Mouse (Mus musculus): ENCODE measurements around the gene Zwilch. TPM values are rescaled to one million over a fixed set of nuclear protein-coding genes. Genes with fewer than 3 reads are reported as not detected.

Zwilch gene
- total and polyA plus RNA-seq, 3 experiments: 49.3 to 74.1 (median 72.8) TPM

DNA sequence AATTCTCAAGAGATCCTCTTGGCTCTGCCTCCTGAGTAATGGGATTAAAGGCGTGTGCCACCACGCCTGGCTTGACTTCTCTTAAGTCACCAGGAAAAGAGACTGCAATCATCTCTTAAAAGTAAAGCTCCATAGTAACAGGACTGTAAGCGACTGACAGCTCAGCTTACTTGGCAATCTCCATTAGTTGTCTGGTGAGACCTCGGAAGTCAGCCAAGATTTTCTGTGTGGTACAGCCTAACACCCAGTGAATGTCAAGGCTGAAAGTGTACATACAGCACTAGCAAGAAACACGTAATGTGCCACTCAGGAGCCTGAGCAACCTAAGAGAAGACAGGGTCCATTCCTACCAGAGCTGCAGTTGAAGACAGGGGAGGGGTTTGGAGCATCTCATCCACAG lies 12.4 kb downstream of the Zwilch start:
- Histone ChIP-seq H3K27ac (ENCODE audit: insufficient read depth, low read depth) (no peak overlapping the region), H3K36me3 (replicated peaks in 1 of 2; ENCODE audit: control insufficient read depth in 1 of 2, insufficient read depth in 1 of 2, low read length in 1 of 2) (peaks cover 45 to 85% of the 10 kb centered on the region in 2 experiments), H3K27me3 (replicated peaks) (no peaks in the 10 kb centered on the region), H3K4me3 (replicated peaks in 1 of 3; ENCODE audit: low read depth in 2 of 3, low read length in 2 of 3, poor library complexity in 1 of 3) (no peak overlapping the region), H3K4me1 (ENCODE audit: control insufficient read depth in 1 of 2, insufficient read depth in 2 of 2) (no peaks in the 10 kb centered on the region), H3K9ac (ENCODE audit: insufficient read depth, low read depth) (no peak overlapping the region), H3K4me2 (ENCODE audit: insufficient read depth, low read depth, poor library complexity, severe bottlenecking) (no peak overlapping the region), H3K79me2 (replicated peaks; ENCODE audit: control insufficient read depth, extremely low read depth, insufficient read depth, poor library complexity, severe bottlenecking) (0 out of 2 replicates have a peak, but pooled peaks cover 6% of the 10 kb centered on the region), H3K9me3 (replicated peaks; ENCODE audit: low read length) (no peaks in the 10 kb centered on the region)
- DNase-seq (ENCODE audit: extremely low read depth): no peak
- TF ChIP-seq POLR2AphosphoS2 (IDR thresholded peaks at IDR 0.05; ENCODE audit: low read depth, low read length) (no peak), BHLHE40 (IDR thresholded peaks at IDR 0.05; ENCODE audit: low read depth, low read length) (no peak), UBTF (IDR thresholded peaks at IDR 0.05; ENCODE audit: low read depth, low read length) (no peak), NRF1 (IDR thresholded peaks at IDR 0.05; ENCODE audit: low read depth, low read length) (no peak), POLR2A (IDR thresholded peaks at IDR 0.05; ENCODE audit: low read depth, low read length) (no peak), USF2 (conservative IDR thresholded peaks at IDR 0.05; ENCODE audit: low read depth, low read length) (no peak), ZKSCAN1 (IDR thresholded peaks at IDR 0.05; ENCODE audit: borderline replicate concordance, low read depth, low read length) (no peak), ZC3H11A (IDR thresholded peaks at IDR 0.05; ENCODE audit: low read depth, low read length) (no peak), SIN3A (IDR thresholded peaks at IDR 0.05; ENCODE audit: low read length) (no peak), JUND (conservative IDR thresholded peaks at IDR 0.05; ENCODE audit: low read depth, low read length) (no peak), GABPA (IDR thresholded peaks at IDR 0.05; ENCODE audit: insufficient replicate concordance, low read depth, low read length) (no peak), MAFK (IDR thresholded peaks at IDR 0.05; ENCODE audit: insufficient replicate concordance, low read length) (no peak), E2F4 (IDR thresholded peaks at IDR 0.05; ENCODE audit: insufficient replicate concordance, low read depth, low read length) (no peak), ETS1 (conservative IDR thresholded peaks at IDR 0.05; ENCODE audit: low read depth, low read length) (no peak), SMC3 (IDR thresholded peaks at IDR 0.05; ENCODE audit: low read depth, low read length) (no peak), USF1 (IDR thresholded peaks at IDR 0.05; ENCODE audit: low read depth, low read length) (no peak), IRF4 (IDR thresholded peaks at IDR 0.05; ENCODE audit: low read depth, low read length) (no peak)
- in situ Hi-C loops (cut with MboI; ENCODE audit: low pct_ligation_motif_present, low pct_unique_long_range_greater_than_20kb, low sequenced_read_pairs): no loop called here
- dilution Hi-C loops (cut with MboI; ENCODE audit: extremely low pct_ligation_motif_present, extremely low pct_unique_long_range_greater_than_20kb, low sequenced_read_pairs): no loop called here

DNA sequence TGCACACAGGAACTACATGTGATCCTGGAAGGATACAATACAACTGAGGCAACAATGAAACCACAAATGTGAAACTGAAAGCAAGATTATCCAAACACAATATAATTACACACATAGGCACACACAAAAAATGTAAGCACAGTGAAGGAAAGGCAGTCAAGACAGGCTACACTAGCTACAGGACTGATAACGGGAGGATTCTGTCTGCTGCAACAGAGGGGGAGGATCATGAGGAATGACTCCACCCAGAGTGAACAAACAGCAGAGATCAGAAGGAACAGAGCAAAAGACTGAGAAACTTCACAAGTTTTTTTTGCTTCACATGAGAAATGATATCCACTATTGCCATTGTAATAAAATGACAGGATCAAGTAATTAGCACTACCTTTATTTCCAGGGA lies 16.3 kb downstream of the Zwilch start:
- no peaks in the 10 kb centered on the region for H3K9me3 ChIP-seq (replicated peaks; ENCODE audit: low read length)
- no peak for DNase-seq (ENCODE audit: extremely low read depth)
- no peak for TF ChIP-seq POLR2AphosphoS2 (IDR thresholded peaks at IDR 0.05; ENCODE audit: low read depth, low read length)
- TF ChIP-seq BHLHE40 (IDR thresholded peaks at IDR 0.05; ENCODE audit: low read depth, low read length): no peak
- no peak for TF ChIP-seq USF2 (conservative IDR thresholded peaks at IDR 0.05; ENCODE audit: low read depth, low read length)
- no peak for TF ChIP-seq MAFK (IDR thresholded peaks at IDR 0.05; ENCODE audit: insufficient replicate concordance, low read length)
- no peak for TF ChIP-seq HCFC1 (IDR thresholded peaks at IDR 0.05; ENCODE audit: low read depth, low read length)
- no peak for TF ChIP-seq RCOR1 (conservative IDR thresholded peaks at IDR 0.05; ENCODE audit: low read depth, low read length)
- no peak for TF ChIP-seq CHD1 (IDR thresholded peaks at IDR 0.05; ENCODE audit: low read depth, low read length)
- TF ChIP-seq CTCF (conservative IDR thresholded peaks at IDR 0.05 in 1 of 2, IDR thresholded peaks at IDR 0.05 in 1 of 2; ENCODE audit: low read depth in 2 of 2, low read length in 2 of 2): no peak
- no peak for TF ChIP-seq ELF1 (IDR thresholded peaks at IDR 0.05; ENCODE audit: low read depth, low read length)
- no peak for TF ChIP-seq JUND (conservative IDR thresholded peaks at IDR 0.05; ENCODE audit: low read depth, low read length)
- TF ChIP-seq ETS1 (conservative IDR thresholded peaks at IDR 0.05; ENCODE audit: low read depth, low read length): no peak
- TF ChIP-seq RAD21 (IDR thresholded peaks at IDR 0.05; ENCODE audit: low read depth, low read length): no peak
- TF ChIP-seq MEF2A (IDR thresholded peaks at IDR 0.05; ENCODE audit: borderline replicate concordance, low read depth, low read length): no peak
- TF ChIP-seq USF1 (IDR thresholded peaks at IDR 0.05; ENCODE audit: low read depth, low read length): no peak
- no peak for TF ChIP-seq MYC (IDR thresholded peaks at IDR 0.05; ENCODE audit: low read depth, low read length)
- no peak for TF ChIP-seq ZKSCAN1 (IDR thresholded peaks at IDR 0.05; ENCODE audit: borderline replicate concordance, low read depth, low read length)
- TF ChIP-seq EP300 (IDR thresholded peaks at IDR 0.05; ENCODE audit: low read length): no peak
- no peak for TF ChIP-seq POLR2A (IDR thresholded peaks at IDR 0.05; ENCODE audit: low read depth, low read length)
- no peak for TF ChIP-seq MAX (IDR thresholded peaks at IDR 0.05; ENCODE audit: low read length)
- in situ Hi-C loops (cut with MboI; ENCODE audit: low pct_ligation_motif_present, low pct_unique_long_range_greater_than_20kb, low sequenced_read_pairs): no loop called here
- dilution Hi-C loops (cut with MboI; ENCODE audit: extremely low pct_ligation_motif_present, extremely low pct_unique_long_range_greater_than_20kb, low sequenced_read_pairs): no loop called here
- H3K9ac ChIP-seq (ENCODE audit: insufficient read depth, low read depth): no peak overlapping the region
- peaks cover 50 to 87% of the 10 kb centered on the region in 2 experiments for H3K36me3 ChIP-seq (replicated peaks in 1 of 2; ENCODE audit: control insufficient read depth in 1 of 2, insufficient read depth in 1 of 2, low read length in 1 of 2)
- H3K27ac ChIP-seq (ENCODE audit: insufficient read depth, low read depth): no peak overlapping the region; the same call in 1 of the 2 replicates
- H3K27me3 ChIP-seq (replicated peaks): no peaks in the 10 kb centered on the region
- H3K4me3 ChIP-seq (replicated peaks in 1 of 3; ENCODE audit: low read depth in 2 of 3, low read length in 2 of 3, poor library complexity in 1 of 3): no peak overlapping the region
- H3K4me1 ChIP-seq (ENCODE audit: control insufficient read depth in 1 of 2, insufficient read depth in 2 of 2): no peaks in the 10 kb centered on the region
- no peak overlapping the region for H3K4me2 ChIP-seq (ENCODE audit: insufficient read depth, low read depth, poor library complexity, severe bottlenecking)
- H3K79me2 ChIP-seq (replicated peaks; ENCODE audit: control insufficient read depth, extremely low read depth, insufficient read depth, poor library complexity, severe bottlenecking): 0 out of 2 replicates have a peak, but pooled peaks cover 4% of the 10 kb centered on the region
